Mouse (Mus musculus) A20 (cell line): Measurements from ENCODE around the gene Stoml1.
A peak's percentile ranks its signal among the peaks of the same experiment; 100 is the strongest.

Experiments
- DNase-seq: peaks from one replicate; pipeline ENCODE4 v3.0.0-alpha.2; 2011; ENCODE audit warnings: low read depth, low spot score

The Stoml1 gene

GRCm38 (mm10) chr9:58272068-58272541, 19.1 kb downstream of the Stoml1 start:
- DNase-seq: peak; percentile 84

- peak; percentile 78 for DNase-seq
Measured at GRCm38 (mm10) chr9:58272855-58273254, 19.9 kb downstream of the Stoml1 start.

GRCm38 (mm10) chr9:58274101-58274604, 21.2 kb downstream of the Stoml1 start:
- no peak for DNase-seq

- DNase-seq: no peak
Measured at GRCm38 (mm10) chr9:58274626-58275025, 21.7 kb downstream of the Stoml1 start.

- peak; percentile 63 for DNase-seq
Measured at GRCm38 (mm10) chr9:58275115-58275774, 22.3 kb downstream of the Stoml1 start.

GRCm38 (mm10) chr9:58275797-58276196, 22.8 kb downstream of the Stoml1 start:
- DNase-seq: no peak

GRCm38 (mm10) chr9:58276346-58276745, 23.4 kb downstream of the Stoml1 start:
- no peak for DNase-seq

GRCm38 (mm10) chr9:58278313-58278712, 25.3 kb downstream of the Stoml1 start:
- DNase-seq: no peak

GRCm38 (mm10) chr9:58278821-58279723, 26.1 kb downstream of the Stoml1 start:
- no peak for DNase-seq

GRCm38 (mm10) chr9:58279780-58280179, 26.8 kb downstream of the Stoml1 start:
- no peak for DNase-seq

- peak; percentile 90 for DNase-seq
Measured at GRCm38 (mm10) chr9:58280259-58281109, 27.5 kb downstream of the Stoml1 start.

- DNase-seq: peak; percentile 57
Measured at GRCm38 (mm10) chr9:58281597-58281996, 28.6 kb downstream of the Stoml1 start.

- no peak for DNase-seq
Measured at GRCm38 (mm10) chr9:58283431-58283830, 30.5 kb downstream of the Stoml1 start.

- no peak for DNase-seq
Measured at GRCm38 (mm10) chr9:58289090-58289489, 36.1 kb downstream of the Stoml1 start.

- DNase-seq: no peak
Measured at GRCm38 (mm10) chr9:58289901-58290300, 36.9 kb downstream of the Stoml1 start.

- DNase-seq: no peak
Measured at GRCm38 (mm10) chr9:58294527-58294926, 41.6 kb downstream of the Stoml1 start.

GRCm38 (mm10) chr9:58295345-58295744, 42.4 kb downstream of the Stoml1 start:
- DNase-seq: no peak

- no peak for DNase-seq
Measured at GRCm38 (mm10) chr9:58295766-58296361, 42.9 kb downstream of the Stoml1 start.

GRCm38 (mm10) chr9:58297065-58297464, 44.1 kb downstream of the Stoml1 start:
- no peak for DNase-seq

- DNase-seq: no peak
Measured at GRCm38 (mm10) chr9:58297961-58298477, 45.1 kb downstream of the Stoml1 start.

- DNase-seq: no peak
Measured at GRCm38 (mm10) chr9:58299356-58299799, 46.4 kb downstream of the Stoml1 start.
